Mouse (Mus musculus): Measurements from ENCODE around the gene Ipo4.

The Ipo4 gene

DNA sequence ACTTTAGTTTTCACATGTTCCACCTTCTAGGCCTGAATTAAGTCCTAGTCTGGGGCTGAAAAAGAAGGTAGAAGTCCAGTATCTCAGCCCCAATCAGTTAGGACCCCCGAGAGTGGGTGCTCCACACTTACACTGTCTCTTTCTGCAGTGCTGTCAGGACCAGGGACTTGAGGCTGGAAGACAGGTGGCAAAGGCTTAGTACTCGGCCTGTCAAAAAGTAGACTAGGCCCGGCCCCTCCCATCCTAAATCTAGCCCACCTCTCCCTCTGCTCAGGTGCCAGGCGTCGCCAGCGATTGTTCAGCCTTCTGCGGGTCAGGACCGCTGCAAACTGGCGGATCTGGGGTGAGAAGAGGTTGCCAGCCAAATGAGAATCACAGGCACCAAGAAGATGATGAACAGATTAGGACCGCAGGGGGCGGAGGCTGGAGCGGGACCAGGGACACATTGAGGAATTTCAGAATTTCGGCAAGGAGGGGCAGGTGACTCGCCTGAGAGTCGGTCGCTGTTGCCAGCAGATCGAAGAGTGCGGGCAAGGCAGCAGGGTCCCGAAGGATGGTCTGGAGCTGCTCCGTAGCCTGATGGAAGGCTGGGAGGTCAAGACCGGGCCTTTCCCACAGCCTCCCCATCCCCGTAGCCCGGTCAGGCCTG lies 759 bp downstream of the Ipo4 start:
- in situ Hi-C loops (cut with MboI; ENCODE audit: low sequenced_read_pairs): no loop called here

DNA sequence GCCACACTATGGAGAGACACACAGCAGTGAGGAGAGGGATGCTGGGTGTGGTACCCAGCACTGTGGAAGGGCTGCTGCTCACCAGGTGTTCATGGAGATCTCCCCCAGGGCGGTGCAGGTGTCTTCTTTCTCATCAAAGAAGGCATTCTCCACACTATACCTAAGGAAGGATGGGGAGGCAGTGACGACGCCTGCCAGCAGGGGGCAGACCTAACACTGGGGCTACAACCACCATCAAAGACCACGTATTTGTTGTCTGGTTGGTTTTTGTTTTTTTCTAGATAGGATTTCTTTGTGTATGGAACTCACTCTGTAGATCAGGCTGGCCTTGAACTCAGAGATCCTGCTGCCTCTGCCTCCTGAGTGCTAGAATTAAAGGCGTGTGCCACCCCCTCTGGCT lies 6.4 kb downstream of the Ipo4 start:
- in situ Hi-C loops (cut with MboI; ENCODE audit: low sequenced_read_pairs): no loop called here

- in situ Hi-C loops (cut with MboI; ENCODE audit: low sequenced_read_pairs): no loop called here
Observed at GRCm38 (mm10) chr14:55628077-55628827, 7.5 kb downstream of the Ipo4 start.

GRCm38 (mm10) chr14:55618486-55619195 lies 17.1 kb downstream of the Ipo4 start:
- in situ Hi-C loops (cut with MboI; ENCODE audit: low sequenced_read_pairs): no loop called here

DNA sequence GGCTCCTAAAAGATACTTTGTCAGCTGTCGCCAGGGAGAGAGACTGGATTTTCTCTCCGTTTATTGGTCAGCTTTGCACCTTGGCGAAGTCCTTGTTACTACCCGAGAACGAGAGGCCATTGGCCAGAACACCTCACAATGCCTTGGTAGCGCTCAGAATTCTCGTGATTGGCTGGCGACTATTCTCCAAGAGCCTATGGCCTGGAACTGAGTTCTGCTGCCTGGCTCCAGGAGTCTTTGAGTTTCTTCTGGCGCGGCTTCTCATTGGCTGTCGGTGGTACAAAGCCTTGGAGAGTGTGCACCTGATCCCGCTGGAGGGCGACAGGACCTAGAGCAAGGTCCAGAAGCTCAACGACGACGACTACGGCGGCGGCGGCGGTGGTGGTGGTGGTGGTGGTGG lies 17.9 kb downstream of the Ipo4 start, which contains the start of gene Rec8:
Gene Rec8 (plus strand): TSS at position 216 of the 400 bp plus-strand sequence.
- in situ Hi-C loops (cut with MboI; ENCODE audit: low sequenced_read_pairs): no loop called here

DNA sequence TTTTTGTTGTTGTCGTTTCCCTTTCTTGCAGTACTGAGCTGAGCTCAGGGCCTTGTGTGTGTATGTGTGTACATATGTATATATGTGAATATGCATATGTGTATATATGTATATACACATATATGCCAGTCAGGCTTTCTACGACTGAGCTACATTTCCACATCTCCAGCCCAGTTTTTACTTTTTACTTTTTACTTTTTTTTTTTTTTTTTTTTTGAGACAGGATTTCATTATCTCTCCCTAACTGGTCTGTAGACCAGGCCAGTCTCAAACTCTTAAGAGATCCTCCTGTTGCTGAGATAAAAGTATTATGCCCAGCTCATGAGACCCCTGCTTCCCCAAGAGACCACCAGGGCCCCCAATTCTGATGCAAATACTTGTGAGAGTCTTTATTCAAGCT lies 18.9 kb downstream of the Ipo4 start:
- in situ Hi-C loops (cut with MboI; ENCODE audit: low sequenced_read_pairs): no loop called here

- in situ Hi-C loops (cut with MboI; ENCODE audit: low sequenced_read_pairs): no loop called here
Observed at GRCm38 (mm10) chr14:55615876-55616275, 19.9 kb downstream of the Ipo4 start.

DNA sequence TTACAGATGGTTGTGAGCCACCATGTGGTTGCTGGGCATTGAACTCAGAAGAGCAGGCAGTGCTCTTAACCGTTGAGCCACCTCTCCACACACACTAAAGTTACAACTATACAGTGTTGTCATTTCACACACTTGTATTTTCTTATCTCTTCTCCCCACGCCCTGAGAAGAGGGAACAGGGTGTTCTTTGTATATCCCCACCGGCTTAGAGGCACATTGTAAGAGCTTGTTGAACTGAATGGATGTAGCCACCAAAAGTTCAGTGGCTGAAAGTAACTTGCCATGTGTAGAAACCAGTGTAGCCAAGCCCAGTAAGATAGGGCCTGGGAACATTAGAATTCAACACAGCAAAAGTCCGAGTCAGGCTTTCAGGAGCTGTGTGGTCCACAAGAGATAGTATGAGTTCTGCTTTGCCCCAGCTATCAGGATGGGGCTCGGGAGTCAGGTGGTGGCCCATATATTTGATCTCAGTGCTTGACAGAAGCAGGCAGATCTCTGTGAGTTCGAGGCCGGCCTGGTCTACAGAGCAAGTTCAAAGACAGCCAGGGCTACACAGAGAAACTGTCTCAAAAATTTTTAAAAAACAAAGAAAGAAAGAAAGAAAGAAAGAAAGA lies 21.1 kb downstream of the Ipo4 start:
- in situ Hi-C loops (cut with MboI; ENCODE audit: low sequenced_read_pairs): no loop called here

GRCm38 (mm10) chr14:55613346-55613745 lies 22.4 kb downstream of the Ipo4 start:
- in situ Hi-C loops (cut with MboI; ENCODE audit: low sequenced_read_pairs): no loop called here

GRCm38 (mm10) chr14:55608339-55608738 lies 27.4 kb downstream of the Ipo4 start:
- in situ Hi-C loops (cut with MboI; ENCODE audit: low sequenced_read_pairs): no loop called here

GRCm38 (mm10) chr14:55605743-55606459 lies 29.9 kb downstream of the Ipo4 start:
- in situ Hi-C loops (cut with MboI; ENCODE audit: low sequenced_read_pairs): no loop called here

GRCm38 (mm10) chr14:55604823-55605222 lies 30.9 kb downstream of the Ipo4 start:
- in situ Hi-C loops (cut with MboI; ENCODE audit: low sequenced_read_pairs): no loop called here

- in situ Hi-C loops (cut with MboI; ENCODE audit: low sequenced_read_pairs): no loop called here
Observed at GRCm38 (mm10) chr14:55603633-55604576, 31.9 kb downstream of the Ipo4 start.

DNA sequence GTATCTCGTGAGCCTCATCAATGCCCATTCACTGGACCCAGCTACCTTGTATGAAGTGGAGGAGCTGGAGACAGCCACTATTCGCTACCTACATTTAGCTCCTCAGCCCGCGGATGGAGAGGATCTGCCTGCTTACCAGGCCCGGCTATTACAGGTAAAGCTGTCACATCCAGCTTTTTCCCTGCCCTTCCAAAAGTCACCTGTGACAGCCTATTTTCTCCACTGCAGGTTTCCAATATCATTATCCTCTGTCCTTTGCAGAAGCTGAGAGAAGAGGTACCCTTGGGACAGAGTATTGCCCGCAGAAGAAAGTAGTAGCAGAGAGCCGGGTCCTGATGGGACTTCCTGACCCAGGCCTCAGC lies 32.5 kb downstream of the Ipo4 start, which contains the start of gene Irf9:
Gene Irf9 (plus strand): TSS at position 301 of the 362 bp plus-strand sequence.
- in situ Hi-C loops (cut with MboI; ENCODE audit: low sequenced_read_pairs): no loop called here

DNA sequence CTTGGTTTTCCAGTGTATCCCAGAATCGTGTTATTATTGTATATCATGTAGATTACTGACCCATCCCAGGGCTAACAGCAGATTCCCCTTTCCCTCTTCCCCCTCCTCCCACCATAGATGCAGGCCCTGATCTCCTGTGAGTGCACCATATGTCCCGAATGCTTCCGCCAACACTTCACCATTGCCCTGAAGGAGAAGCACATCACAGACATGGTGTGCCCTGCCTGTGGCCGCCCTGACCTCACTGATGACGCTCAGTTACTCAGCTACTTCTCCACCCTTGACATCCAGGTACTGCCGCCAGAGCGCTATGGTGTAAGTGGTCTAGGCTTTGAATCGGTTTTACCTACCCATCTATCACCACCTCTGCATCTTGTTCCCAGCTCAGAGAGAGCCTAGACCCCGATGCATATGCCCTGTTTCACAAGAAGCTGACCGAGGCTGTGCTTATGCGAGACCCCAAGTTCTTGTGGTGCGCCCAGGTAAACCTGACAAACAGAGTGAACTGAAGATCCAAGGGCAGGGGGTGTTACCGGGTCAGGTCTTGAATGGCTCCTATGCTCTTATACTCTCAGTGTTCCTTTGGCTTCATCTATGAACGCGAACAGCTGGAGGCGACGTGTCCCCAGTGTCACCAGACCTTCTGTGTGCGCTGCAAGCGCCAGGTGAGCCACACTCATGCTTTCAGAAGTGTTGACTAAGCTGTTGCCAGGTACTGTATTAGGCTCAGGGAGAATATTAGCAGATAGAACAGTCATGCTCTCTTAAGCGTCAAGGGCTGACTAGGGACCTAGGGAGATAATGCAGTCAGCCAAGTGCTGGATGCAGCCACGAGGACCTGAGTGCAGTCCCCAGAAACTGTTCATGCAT lies 37.0 kb downstream of the Ipo4 start:
- in situ Hi-C loops (cut with MboI; ENCODE audit: low sequenced_read_pairs): no loop called here

DNA sequence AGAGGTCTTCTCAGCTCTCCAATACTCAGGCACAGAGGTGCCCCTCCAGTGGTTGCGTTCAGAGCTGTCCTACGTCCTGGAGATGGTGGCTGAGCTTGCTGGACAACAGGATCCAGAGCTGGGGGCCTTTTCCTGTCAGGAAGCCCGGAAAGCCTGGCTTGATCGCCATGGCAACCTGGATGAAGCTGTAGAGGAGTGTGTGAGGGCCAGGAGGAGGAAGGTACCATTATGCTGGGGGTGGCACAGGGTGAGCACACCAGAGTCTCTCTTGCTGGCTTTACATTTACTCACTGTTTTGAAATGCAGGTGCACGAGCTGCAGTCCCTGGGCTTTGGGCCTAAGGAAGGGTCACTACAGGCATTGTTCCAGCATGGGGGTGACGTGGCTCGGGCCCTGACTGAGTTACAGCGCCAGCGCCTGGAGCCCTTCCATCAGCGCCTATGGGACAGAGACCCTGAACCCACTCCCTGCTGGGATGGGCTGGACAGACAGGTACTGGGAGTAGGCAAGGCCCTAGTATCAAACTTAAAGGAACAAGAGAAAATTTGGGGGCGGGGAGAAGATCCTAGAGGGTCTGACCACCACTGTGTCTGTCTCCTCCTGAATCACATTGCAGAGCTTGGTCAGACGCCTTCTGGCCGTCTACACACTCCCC lies 39.6 kb downstream of the Ipo4 start:
- in situ Hi-C loops (cut with MboI; ENCODE audit: low sequenced_read_pairs): no loop called here

DNA sequence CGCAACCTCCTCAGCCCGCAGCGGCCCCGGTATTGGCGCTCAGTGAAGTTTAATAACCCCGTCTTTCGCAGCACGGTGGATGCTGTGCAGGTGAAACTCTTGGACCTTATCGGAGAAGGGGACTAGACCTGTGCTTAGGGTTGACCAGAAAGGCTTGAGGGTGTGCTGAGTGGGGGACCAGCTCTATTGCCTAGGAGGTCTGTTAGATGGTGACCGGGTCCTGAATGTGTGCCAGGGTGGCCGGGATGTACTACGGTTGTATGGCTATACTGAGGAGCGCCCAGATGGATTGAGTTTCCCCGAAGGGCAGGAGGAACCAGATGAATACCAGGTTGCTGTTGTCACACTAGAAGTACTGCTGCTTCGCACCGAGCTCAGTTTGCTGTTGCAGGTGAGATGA lies 43.5 kb downstream of the Ipo4 start:
- in situ Hi-C loops (cut with MboI; ENCODE audit: low sequenced_read_pairs): no loop called here

DNA sequence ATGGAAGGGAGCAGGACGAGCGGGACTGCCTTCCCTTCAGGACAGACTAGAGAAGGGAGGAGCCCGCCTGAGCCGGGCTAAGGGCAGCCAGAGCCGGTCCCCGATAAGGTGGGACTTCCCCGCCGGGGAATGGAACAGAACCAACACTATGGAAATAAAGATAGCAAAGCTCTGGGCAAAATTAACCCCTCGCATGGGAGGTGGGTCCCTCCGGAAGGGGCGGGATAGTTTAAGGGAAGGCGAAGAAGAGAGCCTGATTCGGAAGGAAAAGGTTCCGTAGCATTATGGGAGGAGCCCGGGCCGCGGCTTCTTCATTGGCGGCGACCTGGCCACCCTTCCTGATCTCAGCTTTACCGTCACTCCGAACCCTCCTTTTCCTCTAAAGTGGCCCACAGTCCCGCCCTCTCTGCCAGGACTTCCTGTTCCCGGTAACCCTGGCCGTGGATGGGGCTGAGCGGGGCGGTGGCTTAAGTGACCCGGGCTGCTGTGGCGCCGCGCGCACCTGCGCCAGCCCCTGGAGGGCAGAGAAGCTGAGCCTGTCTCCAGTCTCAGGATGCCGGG lies 44.3 kb downstream of the Ipo4 start, which contains the start of gene Rnf31:
Gene Rnf31 (plus strand): TSS at position 378 of the 561 bp plus-strand sequence.
- in situ Hi-C loops (cut with MboI; ENCODE audit: low sequenced_read_pairs): no loop called here

All from CH12F3 (cell line).